Mouse (Mus musculus) ZHBTc4 (cell line): ENCODE results near the gene Galnt10.
A peak's percentile ranks its signal among the peaks of the same experiment; 100 is the strongest.

ENCODE experiments used
- DNase-seq: peaks from one replicate; pipeline ENCODE4 v3.0.0-alpha.2; 2011; ENCODE audit warnings: low read depth, low spot score

Galnt10 gene

DNA sequence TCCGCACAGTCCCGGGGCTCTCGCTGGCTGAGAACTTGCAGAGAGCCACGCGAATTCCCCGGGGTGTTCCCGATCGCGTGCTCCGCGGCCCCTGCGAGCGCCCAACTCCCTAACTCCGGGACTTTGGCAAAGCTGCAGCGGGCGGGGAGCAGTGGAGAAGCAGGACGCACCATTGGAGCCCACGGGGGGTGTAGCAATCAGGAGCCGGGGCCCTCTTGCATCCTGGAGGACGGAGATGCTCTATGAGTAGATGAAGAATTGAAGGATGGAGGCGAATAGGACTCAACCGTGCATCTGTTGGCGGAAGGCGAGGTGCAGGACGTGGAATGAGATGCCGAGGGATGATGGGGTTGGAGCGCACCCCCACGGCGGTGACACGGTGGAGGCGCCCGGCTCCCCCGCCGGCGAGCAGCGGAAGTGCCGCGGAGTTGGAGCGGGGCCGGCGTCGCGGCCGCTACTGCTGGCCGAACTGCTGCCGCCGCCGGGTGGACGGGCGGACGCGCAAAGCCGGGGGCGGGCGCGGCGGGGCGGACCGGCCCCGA, at the start of gene Galnt10:
TSS of gene Galnt10 (plus strand) at position 425 of the 542 bp plus-strand sequence.
- DNase-seq = peak; percentile 89

DNA sequence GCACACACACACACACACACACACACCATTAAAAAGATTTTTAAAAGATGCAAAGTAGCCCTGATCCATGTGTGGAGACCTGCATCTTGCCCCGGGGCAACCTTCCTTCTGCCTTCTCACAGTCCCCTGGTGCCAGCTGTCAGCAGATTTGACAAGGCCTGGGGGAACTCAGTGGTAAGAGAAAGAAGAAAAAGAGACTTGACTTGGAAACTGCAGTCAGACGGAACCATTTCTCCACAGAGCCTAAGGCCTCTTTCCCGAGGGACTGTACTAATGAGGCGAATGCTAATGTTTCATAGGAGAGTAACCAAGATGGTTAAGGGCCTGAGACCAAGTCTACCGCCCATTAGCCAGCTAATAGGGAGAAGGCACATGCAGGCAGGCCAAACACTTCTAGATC, 49.3 kb upstream of the Galnt10 start:
- no peak for DNase-seq

DNA sequence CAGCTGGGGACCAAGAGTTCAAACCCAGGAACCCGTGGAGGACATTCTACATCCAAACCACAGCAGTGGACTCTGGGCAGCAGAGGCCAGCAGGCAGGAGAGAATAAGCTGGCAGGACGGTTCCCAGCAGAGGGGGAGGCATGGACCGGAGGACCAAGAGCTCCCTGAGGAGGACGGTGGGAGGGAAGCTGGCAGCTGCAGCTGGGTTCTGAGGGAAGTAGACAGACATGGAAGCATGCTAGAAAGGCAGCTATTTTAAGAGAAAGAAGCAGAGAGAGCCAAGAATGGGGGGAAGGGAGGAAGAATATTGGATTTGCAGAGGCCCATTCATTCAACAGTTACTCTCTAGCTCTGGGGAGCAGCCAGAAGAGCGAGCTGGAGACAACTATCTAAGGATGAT, 47.1 kb upstream of the Galnt10 start:
- no peak for DNase-seq

DNA sequence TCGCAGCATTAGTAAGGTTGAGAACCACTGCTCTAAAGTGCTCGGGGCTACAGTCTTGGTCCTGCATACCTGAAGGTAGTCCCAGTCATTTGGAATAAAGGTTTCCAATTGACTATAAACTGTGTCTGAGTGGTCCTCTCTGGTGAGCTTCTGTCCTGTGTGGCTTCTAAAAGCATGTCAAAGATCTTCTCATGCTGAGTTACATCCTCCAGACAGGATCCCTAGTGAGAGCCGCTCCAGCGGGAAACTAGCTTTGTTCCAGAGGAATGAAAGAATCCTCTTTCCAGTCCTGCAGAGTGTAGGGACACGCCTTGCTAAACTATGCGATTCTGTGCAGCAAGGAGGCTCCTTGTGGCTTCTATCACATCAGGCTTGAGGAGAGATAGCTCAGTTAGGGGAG, 45.9 kb upstream of the Galnt10 start:
- DNase-seq = peak; percentile 68

DNA sequence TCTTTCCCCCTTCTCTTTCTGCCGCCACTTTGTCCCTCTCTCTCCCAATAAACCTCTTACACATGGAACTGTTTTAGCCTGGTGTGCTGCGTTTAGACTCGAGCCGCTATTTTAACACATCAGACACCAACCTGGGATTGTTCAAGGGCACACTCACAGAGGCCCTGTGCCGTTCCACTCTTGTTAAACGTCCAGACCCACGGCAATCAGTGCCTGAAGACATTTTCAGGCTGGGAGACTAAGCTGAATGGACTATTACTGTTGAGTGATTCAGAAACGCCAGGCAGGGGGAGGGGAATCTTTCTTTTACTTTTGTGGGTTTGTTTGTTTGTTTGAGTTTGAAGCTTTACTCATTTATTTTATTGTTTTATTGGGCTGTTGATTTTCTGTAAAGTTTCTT, 45.1 kb upstream of the Galnt10 start:
- no peak for DNase-seq

DNA sequence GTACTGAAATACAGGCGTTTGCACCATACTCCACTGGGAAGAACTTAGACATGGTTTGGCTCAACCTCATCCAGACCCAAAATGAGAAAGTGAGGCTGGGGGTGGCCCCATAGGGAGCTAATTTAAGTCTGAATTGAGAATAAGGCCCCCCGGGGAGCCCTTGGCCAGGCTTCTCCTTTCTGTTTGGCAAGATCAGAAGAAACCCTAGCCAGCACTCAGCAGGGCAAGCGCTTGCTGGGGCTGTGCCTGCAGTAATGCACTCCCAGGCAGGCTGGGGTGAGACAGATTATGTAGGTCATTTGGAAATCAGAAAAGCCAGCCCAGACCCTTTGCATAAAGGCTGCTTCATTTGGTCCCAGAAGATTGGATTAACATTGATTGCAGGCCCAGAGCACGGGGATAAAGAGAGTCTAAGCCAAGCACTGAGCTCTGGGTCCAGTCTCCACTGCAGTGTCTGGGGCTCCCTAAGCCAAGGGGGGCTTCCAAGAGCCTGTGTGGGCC, 44.6 kb upstream of the Galnt10 start:
- peak; percentile 64 for DNase-seq

DNA sequence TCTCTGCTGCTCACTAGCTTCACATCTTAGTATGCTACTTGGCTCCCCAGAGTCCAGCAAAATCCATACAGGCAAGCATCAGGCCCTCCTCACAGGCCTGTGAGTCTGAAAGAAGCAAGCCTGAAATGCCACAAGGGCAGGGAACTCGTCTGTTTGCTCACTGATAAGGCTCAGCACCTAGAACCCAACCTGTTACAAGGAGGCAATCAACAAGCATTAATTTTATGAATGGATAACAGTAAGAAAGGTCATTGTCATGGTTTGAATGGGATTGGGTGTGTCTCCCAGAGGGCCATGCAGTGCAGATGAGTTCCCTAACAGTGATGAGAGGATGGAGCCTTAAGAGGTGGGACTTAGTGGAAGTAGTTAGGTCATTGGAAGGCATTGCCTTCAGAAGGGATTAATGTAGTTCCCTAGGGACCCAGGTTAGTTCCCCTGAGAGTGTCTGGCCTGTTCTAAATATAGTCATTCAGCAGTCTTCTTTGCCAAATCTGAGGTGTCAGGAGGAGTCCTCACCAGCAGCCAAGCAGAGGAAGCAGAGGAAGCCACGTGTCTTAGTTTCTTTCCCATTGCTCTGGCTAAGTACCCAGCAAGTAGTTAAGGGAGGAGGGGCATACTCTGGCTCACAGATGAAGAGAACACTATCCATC, 43.3 kb upstream of the Galnt10 start:
- DNase-seq = peak; percentile 18

DNA sequence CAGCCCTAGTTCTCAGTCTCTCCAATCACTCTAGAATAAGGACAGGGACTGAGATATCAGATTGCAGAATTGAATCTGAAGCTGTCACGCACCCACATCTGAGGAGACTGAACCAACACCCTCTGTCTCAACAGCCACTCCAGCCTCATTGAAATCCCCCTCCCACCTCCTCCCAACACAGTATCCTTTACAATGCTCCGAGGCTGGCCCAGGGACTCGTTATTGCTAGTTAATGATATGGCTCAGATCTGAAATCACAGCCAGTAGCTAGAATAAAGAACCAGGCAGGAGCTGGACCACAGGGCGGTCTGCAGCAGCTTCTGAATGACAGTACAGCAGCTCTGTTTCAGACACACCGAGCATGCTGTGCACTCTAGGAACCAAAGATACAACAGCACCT, 40.2 kb upstream of the Galnt10 start:
- DNase-seq = no peak

DNA sequence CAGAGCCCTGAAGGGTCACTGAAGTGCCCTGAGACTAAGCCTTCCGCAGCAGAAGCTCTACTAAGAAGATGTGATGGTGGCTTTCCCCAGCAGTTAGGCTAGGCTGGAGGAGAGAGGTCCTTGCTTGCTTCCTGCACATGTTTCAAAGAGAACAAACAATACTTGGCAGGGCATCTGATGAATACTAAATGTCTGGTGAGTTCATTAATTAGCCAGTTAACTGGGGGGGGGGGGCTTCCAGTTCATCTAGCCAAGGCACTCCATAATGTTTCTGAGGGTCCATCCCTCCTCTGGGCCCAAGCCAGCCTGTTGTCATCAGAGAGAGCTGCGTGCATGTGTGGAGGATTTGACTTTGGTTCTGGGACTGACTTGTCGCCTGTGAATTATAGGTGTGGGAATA, 39.6 kb upstream of the Galnt10 start:
- no peak for DNase-seq

DNA sequence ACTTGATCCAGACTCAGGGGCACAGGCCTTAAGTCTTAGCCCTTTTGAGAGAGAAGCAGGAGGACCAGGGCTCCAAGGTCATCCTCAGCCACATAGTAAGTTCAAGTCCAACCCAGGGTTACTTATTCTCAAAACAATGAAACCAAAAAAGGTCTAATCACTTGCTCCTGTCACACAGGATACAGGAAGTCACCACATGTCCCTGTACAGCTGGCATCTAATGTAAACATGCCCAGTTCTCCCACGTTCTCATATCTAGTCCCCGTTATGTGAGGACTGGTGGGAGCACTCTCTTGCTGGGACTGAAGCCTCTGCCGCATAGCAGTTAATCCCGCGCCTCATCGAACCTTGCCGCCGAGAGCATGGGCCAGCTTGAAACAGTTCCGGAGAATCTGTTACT, 30.7 kb upstream of the Galnt10 start:
- DNase-seq = no peak

DNA sequence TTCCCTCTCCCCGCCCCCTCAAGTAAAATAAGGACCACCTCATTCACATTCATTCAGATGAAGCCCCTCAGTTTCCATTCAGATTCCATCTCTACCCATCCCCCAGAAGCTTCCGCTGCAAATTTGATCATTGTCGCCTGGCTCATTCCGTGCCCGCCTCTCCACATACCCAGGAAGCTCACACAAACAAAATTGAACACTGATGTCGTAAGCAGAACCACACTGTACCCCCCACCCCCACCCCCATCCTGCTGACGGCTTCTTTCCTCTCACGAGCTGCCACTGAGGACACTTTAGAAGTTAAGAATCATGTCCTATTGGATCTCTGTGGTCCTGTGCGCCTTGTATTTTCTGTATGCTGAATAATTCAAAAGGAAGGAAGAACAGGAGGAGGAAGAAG, 30.0 kb upstream of the Galnt10 start:
- DNase-seq = no peak

DNA sequence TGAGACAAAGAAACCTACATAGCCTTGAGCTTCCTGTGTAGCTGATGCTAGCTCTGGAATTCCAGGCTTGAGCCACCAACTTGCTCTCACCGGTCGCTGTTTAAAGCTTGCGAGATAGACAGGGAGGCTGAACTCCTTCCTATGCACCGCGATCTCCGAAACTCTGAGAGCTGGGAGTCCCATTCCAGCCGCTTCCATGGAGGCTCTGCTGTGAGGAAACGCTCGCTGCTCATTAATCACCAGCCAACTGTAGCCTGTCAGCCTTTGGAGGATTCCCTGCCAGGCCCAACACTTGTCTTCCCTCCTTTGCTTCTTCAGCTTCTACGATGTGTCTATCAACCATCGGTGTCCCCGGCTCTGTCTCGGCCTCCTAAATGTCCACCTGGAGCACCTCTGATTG, 29.4 kb upstream of the Galnt10 start:
- peak; percentile 45 for DNase-seq

DNA sequence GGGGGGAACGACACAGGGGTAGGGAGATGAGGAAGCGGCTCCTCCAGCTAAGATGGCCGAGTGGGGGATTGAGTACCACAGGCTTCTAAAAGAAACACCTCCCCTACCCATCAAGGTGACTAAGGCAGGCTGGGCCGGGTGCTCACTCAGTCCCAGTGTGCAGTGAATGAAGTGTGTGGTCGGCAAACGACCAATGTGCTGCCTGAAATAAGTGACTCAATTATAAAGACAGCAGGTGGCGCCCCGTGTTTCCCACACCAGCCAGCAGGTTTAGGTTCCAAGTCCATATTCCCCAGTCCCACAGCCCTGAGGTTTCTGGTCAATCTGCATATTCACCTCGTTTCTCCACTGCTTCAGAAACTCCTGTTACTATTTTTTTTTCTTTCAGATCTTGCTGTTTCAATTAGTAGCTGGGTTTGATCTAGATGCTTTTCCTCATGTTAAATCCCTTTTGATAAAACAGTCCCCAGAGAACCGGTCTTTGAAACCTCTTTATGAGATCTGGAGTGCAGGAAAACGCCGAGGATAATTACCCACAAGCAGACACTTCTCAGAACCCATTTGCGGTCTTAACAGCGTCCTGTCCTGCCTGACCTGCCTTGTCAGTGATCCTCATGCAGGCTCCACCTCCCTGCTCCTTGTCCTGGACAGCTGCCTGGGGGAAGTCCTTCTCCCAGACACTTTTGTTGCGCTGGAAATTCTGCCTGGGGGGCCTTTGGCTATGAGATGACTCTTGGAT, 27.5 kb upstream of the Galnt10 start:
- peak; percentile 49 for DNase-seq

DNA sequence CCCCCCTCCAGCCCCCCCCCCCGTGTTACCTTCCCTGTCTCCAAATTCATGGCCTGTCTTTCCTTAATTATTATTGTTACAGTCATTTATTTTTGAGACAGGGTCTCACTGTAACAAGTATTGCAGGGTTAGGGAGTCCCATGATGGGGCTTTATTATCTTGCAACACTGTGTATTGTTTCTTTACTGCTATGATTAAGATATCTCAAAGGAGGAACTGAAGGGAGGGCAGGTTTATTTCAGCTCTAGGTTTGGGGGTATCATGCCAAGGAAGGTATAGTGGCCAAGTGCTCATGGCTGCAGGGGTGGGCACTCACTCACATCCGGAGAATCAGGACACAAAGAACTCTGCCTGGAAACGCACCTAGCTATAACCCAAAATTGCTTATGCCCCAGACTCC, 23.8 kb upstream of the Galnt10 start:
- no peak for DNase-seq

DNA sequence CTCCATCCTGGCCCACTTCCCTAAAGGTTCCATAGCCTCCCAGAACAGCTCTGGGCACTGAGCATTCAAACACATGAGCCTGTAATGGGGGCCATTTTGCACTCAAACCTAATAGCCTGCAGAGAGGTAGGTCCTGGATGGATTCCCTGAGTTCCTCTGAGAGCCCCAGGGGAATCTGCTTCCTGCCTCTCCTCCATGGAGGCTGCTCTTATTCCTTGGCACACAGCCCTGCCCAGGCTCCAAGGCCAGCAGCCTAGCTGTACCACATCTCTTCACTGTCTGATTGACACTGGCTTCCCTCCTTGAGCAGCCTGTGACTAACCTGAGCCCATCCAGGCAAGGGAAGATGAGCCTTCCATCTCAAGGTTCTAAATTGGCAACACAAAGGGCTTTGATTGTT, 23.4 kb upstream of the Galnt10 start:
- DNase-seq = no peak

DNA sequence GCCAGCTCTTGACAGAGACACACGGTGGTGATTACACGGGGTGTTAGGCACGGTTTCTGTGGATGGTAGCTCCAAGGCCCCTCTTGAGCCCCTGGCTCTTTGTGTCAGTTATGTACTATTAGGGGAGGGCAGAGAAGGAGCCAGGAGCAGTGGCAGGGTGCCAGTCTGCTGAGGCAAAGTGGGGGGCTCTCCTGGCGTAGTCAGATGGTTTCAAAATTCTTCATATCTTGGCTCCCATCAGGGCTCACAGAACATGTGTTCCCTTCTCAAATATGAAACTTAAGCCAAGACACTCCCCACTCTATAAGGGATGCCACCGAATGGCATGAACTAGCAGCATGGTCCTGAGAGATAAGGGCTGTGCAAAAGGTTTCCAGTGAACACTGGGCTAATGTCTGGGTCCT, 20.8 kb upstream of the Galnt10 start:
- DNase-seq = no peak

DNA sequence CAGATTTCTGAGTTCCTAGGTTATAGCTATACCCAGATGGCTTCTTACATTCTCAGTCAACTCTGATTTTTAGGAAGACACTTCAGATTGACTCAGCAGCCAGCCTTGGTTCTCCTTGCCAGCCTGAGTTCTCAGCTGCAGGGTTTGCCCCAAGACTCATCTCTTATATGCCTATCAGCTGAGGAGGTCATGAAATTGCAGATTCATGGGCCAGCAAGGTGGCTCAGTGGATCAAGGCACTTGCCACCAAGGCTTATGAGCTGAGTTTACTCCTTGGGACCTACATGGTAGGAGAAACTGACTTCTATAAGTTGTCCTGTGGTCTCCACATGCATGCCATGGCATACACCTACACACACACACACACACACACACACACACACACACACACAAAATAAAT, 19.8 kb upstream of the Galnt10 start:
- DNase-seq = no peak

DNA sequence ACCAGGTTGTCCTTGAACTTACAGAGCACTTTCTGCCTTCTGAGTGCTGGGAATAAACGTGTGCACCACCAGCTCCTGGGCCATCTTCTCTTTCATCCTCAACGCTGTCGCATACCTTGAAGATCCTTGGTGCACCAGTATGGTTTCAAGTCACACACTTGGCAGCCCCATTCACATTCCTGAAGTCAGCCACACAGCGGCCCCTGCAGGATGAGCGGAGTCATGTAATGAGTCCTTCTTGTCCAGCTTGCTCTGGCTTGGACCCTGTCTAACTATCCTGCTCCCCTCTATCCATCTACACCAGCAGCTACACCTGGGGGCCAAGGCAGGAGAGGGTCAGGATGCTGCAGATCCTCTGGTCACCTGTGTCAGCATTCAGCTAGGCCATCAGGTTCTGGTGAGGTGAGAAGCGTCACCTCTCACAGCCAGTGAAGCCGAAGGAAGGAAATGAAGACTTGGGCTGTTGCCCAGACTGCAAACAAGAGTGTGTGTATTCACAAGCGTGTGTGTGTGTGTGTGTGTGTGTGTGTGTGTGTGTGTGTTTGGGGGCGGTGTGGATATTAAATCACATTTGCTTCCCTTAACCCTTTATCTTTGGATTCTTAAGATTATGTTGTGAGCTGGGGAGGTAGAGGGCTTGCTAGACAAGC, 18.0 kb upstream of the Galnt10 start:
- peak; percentile 64 for DNase-seq

DNA sequence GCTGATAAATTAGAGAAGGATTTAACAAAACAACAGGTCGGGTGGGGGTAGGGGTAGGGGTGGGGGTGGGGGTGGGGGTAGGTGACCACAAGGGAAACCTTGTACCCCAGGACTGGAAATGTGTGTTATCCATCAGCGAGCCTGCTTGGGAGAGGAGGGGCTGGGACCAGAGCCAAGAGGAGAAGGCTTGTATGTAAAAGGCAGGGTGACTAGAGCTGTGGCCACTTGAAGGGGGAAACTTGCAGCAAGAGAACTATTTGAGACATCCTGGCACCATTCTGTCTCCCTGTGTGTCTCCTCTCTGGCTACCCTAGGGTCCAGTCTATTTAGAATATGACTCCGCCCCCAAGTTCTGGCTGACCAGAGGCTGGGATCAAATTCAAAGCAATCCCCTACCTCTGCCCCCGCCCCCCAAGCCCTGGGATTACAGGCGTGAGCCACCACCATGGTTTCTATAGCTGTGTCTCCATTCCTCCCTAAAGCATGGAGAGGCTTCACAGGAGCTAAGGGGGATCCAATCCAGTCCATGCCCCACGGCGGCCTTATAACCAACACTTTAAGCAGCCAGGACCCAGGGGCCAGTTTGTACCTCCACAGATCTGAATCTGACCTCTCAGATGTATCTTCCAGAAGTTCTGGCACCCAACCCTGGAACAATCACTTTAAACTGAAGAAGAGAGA, 13.3 kb upstream of the Galnt10 start:
- DNase-seq = no peak

DNA sequence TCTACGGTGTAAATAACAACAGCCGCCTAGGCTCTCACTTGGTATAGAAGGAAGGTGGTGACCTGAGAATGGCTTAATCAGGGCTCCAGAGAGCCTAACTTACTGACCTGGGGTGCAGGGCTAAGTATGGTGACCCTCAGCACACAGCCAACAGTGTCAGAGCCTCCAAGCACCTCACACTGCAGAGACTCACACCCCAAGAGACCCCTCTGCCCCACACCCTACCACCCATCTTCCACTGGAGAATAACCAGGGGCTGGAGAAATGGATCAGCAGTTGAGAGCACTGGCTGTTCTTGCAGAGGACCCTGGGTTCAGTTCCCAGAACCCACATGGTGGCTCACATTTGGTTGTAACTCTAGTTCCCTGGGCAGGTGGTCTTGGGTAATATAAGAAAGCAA, 12.2 kb upstream of the Galnt10 start:
- DNase-seq = no peak

DNA sequence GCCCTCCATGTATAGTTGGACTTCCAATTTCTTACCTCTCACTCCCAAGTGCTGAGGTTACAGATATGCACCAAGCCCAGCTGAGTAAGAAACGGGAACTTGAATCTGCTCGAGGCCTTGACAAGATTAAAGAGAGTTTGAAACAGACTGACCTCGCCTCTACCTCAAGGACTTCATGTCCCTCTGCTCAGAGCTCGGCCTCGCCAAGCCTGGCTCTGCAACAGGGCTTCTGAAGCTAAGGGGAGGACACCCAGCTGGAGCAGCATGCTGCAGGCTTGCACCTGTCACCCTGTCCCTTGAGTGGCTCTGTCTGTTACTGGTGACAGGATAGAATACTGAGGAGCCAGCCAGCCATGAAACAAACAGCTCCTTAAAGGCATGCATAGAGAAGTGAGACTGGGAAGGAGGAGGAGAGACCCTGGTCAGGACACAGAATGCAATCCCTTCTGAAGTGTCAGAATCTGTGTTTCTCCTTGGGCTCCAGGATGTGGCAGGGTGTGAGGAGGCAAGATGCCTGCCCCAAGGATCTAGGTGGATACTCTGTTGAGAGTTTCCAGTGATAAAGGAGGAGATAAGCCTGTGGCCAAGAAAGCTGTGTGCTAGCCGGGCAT, 11.2 kb upstream of the Galnt10 start:
- DNase-seq = no peak

DNA sequence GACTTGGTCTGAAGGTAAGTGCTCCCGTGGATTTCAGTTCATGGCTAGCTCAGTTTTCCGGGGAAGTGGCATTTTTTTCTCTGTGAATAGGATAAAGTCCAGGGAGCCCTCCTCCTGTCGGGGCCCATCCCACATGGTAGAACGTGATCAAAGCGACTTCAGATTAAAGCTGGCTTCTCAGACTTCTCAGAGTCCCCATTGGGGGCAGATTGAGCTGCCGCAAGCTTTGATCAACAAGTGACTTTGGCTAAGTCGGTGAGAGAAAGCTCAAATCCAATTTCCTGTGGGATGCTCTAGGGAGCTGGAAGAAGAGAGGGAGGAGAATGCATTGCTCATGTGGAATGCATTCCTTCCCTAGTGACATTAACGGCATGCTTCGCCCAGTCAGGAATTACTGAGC, 10.1 kb upstream of the Galnt10 start:
- DNase-seq = no peak
